Mouse (Mus musculus): ENCODE measurements around the gene Atxn7l3. TPM values are rescaled to one million over a fixed set of nuclear protein-coding genes. Genes with fewer than 3 reads are reported as not detected.

Gene Atxn7l3
- polyA plus RNA-seq, 1 experiment from 2014 or later: 37.5 TPM

GRCm38 (mm10) chr11:102320686-102321005 lies 24.2 kb upstream of the Atxn7l3 start:
- H3K4me3 ChIP-seq (replicated peaks; ENCODE audit: low read length): peak overlapping the region; percentile 95
- peak overlapping the region; percentile 91 for H3K4me2 ChIP-seq (replicated peaks)
- peak overlapping the region; percentile 99 for H3K27ac ChIP-seq
- no peaks in the 10 kb centered on the region for H3K9me3 ChIP-seq (ENCODE audit: control insufficient read depth, low read length)
- ATAC-seq (ENCODE audit: low FRiP score) (peak; percentile 12; the same call in 1 of the 2 replicates), DNase-seq (ENCODE audit: low spot score) (peak; percentile 78)
- 3% methylated on average over 10 of the region's 10 CpGs for WGBS
- H3K27me3 ChIP-seq (ENCODE audit: control insufficient read depth, insufficient read depth, low read length): no peaks in the 10 kb centered on the region
- H3K36me3 ChIP-seq (replicated peaks; ENCODE audit: control insufficient read depth, insufficient read depth): 0 out of 2 replicates have a peak, but pooled peaks cover under 1% of the 10 kb centered on the region
- H3K9ac ChIP-seq: peak overlapping the region; percentile 99
- H3K4me1 ChIP-seq (replicated peaks; ENCODE audit: control insufficient read depth, insufficient read depth, low read length): peaks cover 12% of the 10 kb centered on the region

- H3K9me3 ChIP-seq (ENCODE audit: control insufficient read depth, low read length): no peaks in the 10 kb centered on the region
- peak overlapping the region; percentile 99 for H3K27ac ChIP-seq
- H3K4me3 ChIP-seq (replicated peaks; ENCODE audit: low read length): peak overlapping the region; percentile 95
- DNase-seq (ENCODE audit: low spot score) (peak; percentile 86), ATAC-seq (ENCODE audit: low FRiP score) (peak; percentile 35)
- under 1% methylated on average over 38 of the region's 38 CpGs for WGBS
- no peaks in the 10 kb centered on the region for H3K27me3 ChIP-seq (ENCODE audit: control insufficient read depth, insufficient read depth, low read length)
- peaks cover 12% of the 10 kb centered on the region for H3K4me1 ChIP-seq (replicated peaks; ENCODE audit: control insufficient read depth, insufficient read depth, low read length)
- peak overlapping the region; percentile 91 for H3K4me2 ChIP-seq (replicated peaks)
- peak overlapping the region; percentile 99 for H3K9ac ChIP-seq
- H3K36me3 ChIP-seq (replicated peaks; ENCODE audit: control insufficient read depth, insufficient read depth): peaks cover 6% of the 10 kb centered on the region; the same call in 1 of the 2 replicates
These were observed 23.7 kb upstream of the Atxn7l3 start for GRCm38 (mm10) chr11:102319941-102320685.

GRCm38 (mm10) chr11:102319410-102319792 lies 23.0 kb upstream of the Atxn7l3 start, which contains the start of gene Ubtf:
Gene Ubtf, minus strand, starts transcription at chr11:102319742.
- Histone ChIP-seq H3K4me3 (replicated peaks; ENCODE audit: low read length) (peak within 1 kb of the TSS; percentile 95), H3K27me3 (ENCODE audit: control insufficient read depth, insufficient read depth, low read length) (no peaks in the 10 kb centered on the region), H3K27ac (peak within 1 kb of the TSS; percentile 99), H3K9ac (peak within 1 kb of the TSS; percentile 99), H3K4me2 (replicated peaks) (peak within 1 kb of the TSS; percentile 91), H3K36me3 (replicated peaks; ENCODE audit: control insufficient read depth, insufficient read depth) (peaks cover 13% of the 10 kb centered on the region), H3K4me1 (replicated peaks; ENCODE audit: control insufficient read depth, insufficient read depth, low read length) (peaks cover 12% of the 10 kb centered on the region), H3K9me3 (ENCODE audit: control insufficient read depth, low read length) (no peaks in the 10 kb centered on the region)
- ATAC-seq (ENCODE audit: low FRiP score): peak; percentile 60
- peak; percentile 77 for DNase-seq (ENCODE audit: low spot score)
- under 1% methylated on average over 25 of the region's 25 CpGs for WGBS

- Histone ChIP-seq H3K27me3 (ENCODE audit: control insufficient read depth, insufficient read depth, low read length) (no peaks in the 10 kb centered on the region), H3K4me1 (replicated peaks; ENCODE audit: control insufficient read depth, insufficient read depth, low read length) (peaks cover 12% of the 10 kb centered on the region), H3K27ac (peak overlapping the region; percentile 99), H3K4me3 (replicated peaks; ENCODE audit: low read length) (peak overlapping the region; percentile 95), H3K36me3 (replicated peaks; ENCODE audit: control insufficient read depth, insufficient read depth) (peaks cover 19% of the 10 kb centered on the region), H3K4me2 (replicated peaks) (peak overlapping the region; percentile 91), H3K9me3 (ENCODE audit: control insufficient read depth, low read length) (no peaks in the 10 kb centered on the region), H3K9ac (peak overlapping the region; percentile 99)
- under 1% methylated on average over 57 of the region's 84 CpGs for WGBS
- DNase-seq (ENCODE audit: low spot score) (peak; percentile 57), ATAC-seq (ENCODE audit: low FRiP score) (no peak)
These were observed 22.4 kb upstream of the Atxn7l3 start for GRCm38 (mm10) chr11:102318576-102319409.

- 0% methylated on average over 39 of the region's 77 CpGs for WGBS
- ATAC-seq (ENCODE audit: low FRiP score) (peak; percentile 44), DNase-seq (ENCODE audit: low spot score) (peak; percentile 68)
These were observed 21.6 kb upstream of the Atxn7l3 start for GRCm38 (mm10) chr11:102317901-102318575.

GRCm38 (mm10) chr11:102317298-102317900 lies 21.0 kb upstream of the Atxn7l3 start:
- Histone ChIP-seq H3K4me3 (replicated peaks; ENCODE audit: low read length) (peak overlapping the region; percentile 95), H3K4me1 (replicated peaks; ENCODE audit: control insufficient read depth, insufficient read depth, low read length) (peaks cover 12% of the 10 kb centered on the region), H3K27ac (peak overlapping the region; percentile 99), H3K27me3 (ENCODE audit: control insufficient read depth, insufficient read depth, low read length) (no peaks in the 10 kb centered on the region), H3K9ac (peak overlapping the region; percentile 99), H3K36me3 (replicated peaks; ENCODE audit: control insufficient read depth, insufficient read depth) (peaks cover 33% of the 10 kb centered on the region), H3K9me3 (ENCODE audit: control insufficient read depth, low read length) (no peaks in the 10 kb centered on the region), H3K4me2 (replicated peaks) (peak overlapping the region; percentile 91)
- WGBS: under 1% methylated on average over 71 of the region's 87 CpGs
- peak; percentile 0; the same call in 1 of the 2 replicates for ATAC-seq (ENCODE audit: low FRiP score)
- DNase-seq (ENCODE audit: low spot score): no peak

More at GRCm38 (mm10) chr11:102317901-102318575, 21.6 kb upstream of the Atxn7l3 start:
- Histone ChIP-seq H3K4me1 (replicated peaks; ENCODE audit: control insufficient read depth, insufficient read depth, low read length) (peaks cover 12% of the 10 kb centered on the region), H3K4me3 (replicated peaks; ENCODE audit: low read length) (peak overlapping the region; percentile 95), H3K27ac (peak overlapping the region; percentile 99), H3K4me2 (replicated peaks) (peak overlapping the region; percentile 91), H3K36me3 (replicated peaks; ENCODE audit: control insufficient read depth, insufficient read depth) (peaks cover 26% of the 10 kb centered on the region), H3K27me3 (ENCODE audit: control insufficient read depth, insufficient read depth, low read length) (no peaks in the 10 kb centered on the region), H3K9me3 (ENCODE audit: control insufficient read depth, low read length) (no peaks in the 10 kb centered on the region), H3K9ac (peak overlapping the region; percentile 99)

GRCm38 (mm10) chr11:102316572-102317297 lies 20.3 kb upstream of the Atxn7l3 start:
- ATAC-seq (ENCODE audit: low FRiP score) (peak; percentile 18; the same call in 1 of the 2 replicates), DNase-seq (ENCODE audit: low spot score) (peak; percentile 82)
- Histone ChIP-seq H3K9me3 (ENCODE audit: control insufficient read depth, low read length) (no peaks in the 10 kb centered on the region), H3K4me3 (replicated peaks; ENCODE audit: low read length) (peak overlapping the region; percentile 95), H3K4me1 (replicated peaks; ENCODE audit: control insufficient read depth, insufficient read depth, low read length) (peaks cover 12% of the 10 kb centered on the region), H3K9ac (peak overlapping the region; percentile 99), H3K4me2 (replicated peaks) (peak overlapping the region; percentile 91), H3K27me3 (ENCODE audit: control insufficient read depth, insufficient read depth, low read length) (no peaks in the 10 kb centered on the region), H3K27ac (peak overlapping the region; percentile 99), H3K36me3 (replicated peaks; ENCODE audit: control insufficient read depth, insufficient read depth) (peaks cover 39% of the 10 kb centered on the region)
- under 1% methylated on average over 70 of the region's 80 CpGs for WGBS

All from hindbrain, embryonic 14.5 days (tissue).